Mouse (Mus musculus): Measurements from ENCODE around the gene Diras2. TPM values are rescaled to one million over a fixed set of nuclear protein-coding genes. Genes with fewer than 3 reads are reported as not detected.

Gene Diras2
- polyA plus RNA-seq, 1 experiment from 2014 or later, result 0.70 TPM

Other genes starting within 250 kb of the Diras2 start
- gene Syk, start 51.9 kb upstream of the Diras2 start, polyA plus RNA-seq (2015; fragmentation: Nextera tagmentation; extraction: Ambion mirVana), result 3.4 and 3.9 TPM in 2 replicates

Measured in stomach, embryonic 16.5 days (tissue).